Mouse (Mus musculus): ENCODE data around the gene Pxylp1.

GRCm38 (mm10) chr9:96782062-96782461 is 110.4 kb downstream of the Pxylp1 start:
- TF ChIP-seq CTCF (IDR thresholded peaks at IDR 0.05; ENCODE audit: extremely low read depth, insufficient read length, insufficient replicate concordance, low read depth, low read length), result no peak
- TF ChIP-seq POLR2A (IDR thresholded peaks at IDR 0.05; ENCODE audit: low read depth, low read length), result no peak
